Mouse (Mus musculus) thymus, postnatal 4 days (tissue): ENCODE measurements around the gene Clec16a.

Experiments
- DNase-seq: peaks from one replicate; pipeline ENCODE4 v3.0.0; 2021

Gene Clec16a

DNA sequence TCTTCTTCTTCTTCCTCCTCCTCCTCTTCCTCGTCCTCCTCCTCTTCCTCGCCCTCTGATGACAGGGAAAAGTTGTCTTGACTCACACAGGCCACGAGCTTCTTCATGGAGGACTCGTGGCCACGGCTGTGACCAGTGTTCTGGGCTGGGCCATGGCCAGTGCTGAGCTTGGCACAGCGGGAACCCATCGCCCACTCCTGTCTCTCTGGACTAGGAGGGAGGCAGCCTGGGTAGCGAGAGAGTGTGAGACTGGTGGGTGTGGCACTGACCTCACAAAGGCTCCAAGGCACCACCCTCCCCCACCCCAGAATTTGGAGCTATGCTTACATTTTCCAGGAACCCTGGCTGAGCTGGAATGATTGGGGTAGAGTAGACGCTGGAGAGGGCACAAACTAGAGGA lies 245.6 kb downstream of the Clec16a start, which contains the start of gene Prm3:
Gene Prm3 (minus strand): TSS at position 213 of the 400 bp plus-strand sequence.
- DNase-seq = no peak
